Mouse (Mus musculus): ENCODE measurements around the gene Ssc4d.

GRCm38 (mm10) chr5:135919902-135920301 lies 54.4 kb downstream of the Ssc4d start:
- TF ChIP-seq TAL1 (IDR thresholded peaks at IDR 0.05; ENCODE audit: low read length) (no peak), GATA1 (IDR thresholded peaks at IDR 0.05; ENCODE audit: low read length) (no peak)
